Mouse (Mus musculus) midbrain, embryonic 11.5 days (tissue): ENCODE measurements around the gene Cmpk2. TPM values are rescaled to one million over a fixed set of nuclear protein-coding genes. Genes with fewer than 3 reads are reported as not detected.
A peak's percentile ranks its signal among the peaks of the same experiment; 100 is the strongest.
"Not testable (repeated sequence)": the region's sequence is repeated elsewhere in the genome, so short reads cannot be mapped to it uniquely, and the experiment has no call there.

Experiments used
- ATAC-seq: fragments of 200-750 bp; cut with Nextera tagmentation; 2 replicates; pipeline ENCODE4 v1.8.0; 2017; ENCODE audit warnings: moderate TSS enrichment, moderate library complexity; ENCODE audit not compliant: low FRiP score
- DNase-seq: peaks from one replicate; pipeline ENCODE4 v3.0.0; 2015; ENCODE audit warnings: low spot score; ENCODE audit errors: missing footprints
- H3K27ac ChIP-seq: fragments of 300-500 bp; sonication (generic); 2 replicates; pipeline ENCODE4 v1.5.1; 2014; ENCODE audit warnings: low read depth, low read length
- H3K27me3 ChIP-seq: fragments of 300-500 bp; sonication (generic); 2 replicates; pipeline ENCODE4 v1.6.1; 2014; ENCODE audit warnings: mild to moderate bottlenecking, low read length, moderate library complexity, mixed read lengths; ENCODE audit not compliant: control insufficient read depth, insufficient read depth
- H3K36me3 ChIP-seq: fragments of 300-500 bp; sonication (generic); 2 replicates; pipeline ENCODE4 v1.6.1; 2014; ENCODE audit warnings: mild to moderate bottlenecking, low read length, moderate library complexity, mixed read lengths; ENCODE audit not compliant: control insufficient read depth, insufficient read depth
- H3K4me1 ChIP-seq: fragments of 300-500 bp; sonication (generic); 2 replicates; pipeline ENCODE4 v1.6.1; 2014; ENCODE audit warnings: low read length; ENCODE audit not compliant: control insufficient read depth, insufficient read depth
- H3K4me2 ChIP-seq: fragments of 300-500 bp; sonication (generic); 2 replicates; pipeline ENCODE4 v1.6.1; 2014; ENCODE audit warnings: mild to moderate bottlenecking, moderate library complexity
- H3K4me3 ChIP-seq: fragments of 300-500 bp; sonication (generic); 2 replicates; pipeline ENCODE4 v1.5.1; 2014; ENCODE audit warnings: low read depth, low read length
- H3K9ac ChIP-seq: fragments of 300-500 bp; sonication (generic); 2 replicates; pipeline ENCODE4 v1.6.1; 2014; ENCODE audit warnings: low read length
- H3K9me3 ChIP-seq: fragments of 300-500 bp; sonication (generic); 2 replicates; pipeline ENCODE4 v1.6.1; 2016; ENCODE audit warnings: low read length; ENCODE audit not compliant: control insufficient read depth
- WGBS: fragments of 180-500 bp; shearing (Covaris S2); extraction: QIAGEN DNeasy Blood & Tissue Kit; methylation state at CpG from one replicate; pipeline ENCODE4 v1.1.7; 2014; 5-methylcytosine and 5-hydroxymethylcytosine counted together
- polyA plus RNA-seq: library from polyadenylated mRNA; unstranded; fragments of >200 nt; fragmentation: Nextera tagmentation; extraction: Ambion mirVana; gene quantifications from 2 replicates; pipeline ENCODE4 v1.2.1, GENCODE M21; 2014

Gene Cmpk2
- polyA plus RNA-seq = 7.6 and 7.8 TPM in 2 replicates

DNA sequence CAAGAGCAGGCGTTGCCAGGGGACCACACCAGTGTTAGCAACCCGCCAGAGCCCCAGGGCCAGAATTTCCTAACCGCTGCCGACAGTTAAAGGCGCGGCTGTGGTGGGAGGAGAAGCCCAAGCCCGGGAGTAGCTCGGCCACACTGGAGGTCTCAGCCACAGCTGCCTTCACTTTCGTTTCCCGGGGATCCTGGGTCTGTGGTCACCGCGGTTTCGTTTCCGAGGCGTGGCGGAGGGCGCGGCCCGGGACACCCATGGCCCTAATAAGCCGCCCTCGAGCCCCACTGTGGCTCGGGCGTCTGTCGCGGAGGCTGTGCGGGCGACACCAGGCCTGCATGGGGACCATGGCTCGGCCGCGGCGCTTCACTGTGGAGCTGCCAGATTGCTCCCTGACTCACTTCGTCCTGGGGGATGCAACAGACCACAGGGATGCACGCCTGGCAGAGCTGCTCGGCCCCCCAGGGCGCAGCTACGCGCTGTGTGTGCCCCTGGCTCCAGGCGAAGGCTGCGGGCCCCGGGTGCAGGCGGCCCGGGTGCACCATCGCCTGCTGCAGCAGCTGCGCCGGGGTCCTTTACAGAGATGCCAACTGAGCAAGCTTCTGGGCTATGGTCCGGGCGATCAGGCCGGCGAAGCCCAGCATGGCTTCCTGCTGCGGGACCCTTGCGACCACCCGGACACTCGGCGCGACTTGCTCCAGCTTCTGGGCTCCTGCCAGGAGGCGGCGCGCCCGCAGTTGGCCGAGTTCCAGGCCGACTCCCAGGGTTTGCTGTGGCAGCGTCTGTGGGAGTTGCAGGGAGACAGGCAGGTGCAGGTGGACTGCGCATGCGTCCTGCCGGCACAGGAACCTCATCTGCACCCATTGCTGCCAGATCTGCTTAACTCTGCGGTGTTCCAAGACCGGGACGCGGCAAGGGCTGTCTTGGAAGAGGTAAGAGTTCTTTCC lies at the start of gene Cmpk2:
TSS of gene Cmpk2 (plus strand) at position 107 of the 944 bp plus-strand sequence.
- 0% methylated on average over 68 of the region's 69 CpGs for WGBS
- ATAC-seq = peak; percentile 86
- peak; percentile 96 for DNase-seq
- Histone ChIP-seq H3K36me3 (no peaks in the 10 kb centered on the region), H3K9ac (peak within 1 kb of the TSS; percentile 91), H3K27ac (peak within 1 kb of the TSS; percentile 67), H3K9me3 (no peaks in the 10 kb centered on the region), H3K27me3 (no peaks in the 10 kb centered on the region), H3K4me3 (peak within 1 kb of the TSS; percentile 62), H3K4me2 (peak within 1 kb of the TSS; percentile 96), H3K4me1 (no peaks in the 10 kb centered on the region)

DNA sequence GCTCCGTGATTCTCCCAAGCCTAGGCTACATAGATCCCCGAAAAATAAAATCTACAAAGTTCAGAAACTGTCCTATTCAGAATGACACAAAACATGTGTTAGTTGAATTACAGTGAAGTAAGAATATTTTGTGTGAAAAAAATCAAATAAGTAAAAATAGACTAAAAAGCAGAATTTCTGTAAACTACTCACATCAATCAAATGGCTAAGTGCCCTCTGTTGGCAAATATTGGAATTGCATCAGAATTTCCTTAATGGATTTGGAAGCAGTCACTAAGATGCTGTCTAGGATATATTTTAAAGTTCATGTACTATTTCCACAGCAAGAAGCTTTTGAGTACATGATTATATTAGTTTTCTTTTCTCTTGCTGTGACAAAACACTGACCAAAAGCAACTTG lies 44.2 kb upstream of the Cmpk2 start:
- H3K36me3 ChIP-seq = no peaks in the 10 kb centered on the region
- DNase-seq = peak; percentile 97
- no peaks in the 10 kb centered on the region for H3K27me3 ChIP-seq
- ATAC-seq = no peak
- H3K9ac ChIP-seq = no peak overlapping the region
- H3K27ac ChIP-seq = no peak overlapping the region
- no peaks in the 10 kb centered on the region for H3K9me3 ChIP-seq
- no peak overlapping the region for H3K4me2 ChIP-seq
- WGBS = 93% methylated on average over 2 of the region's 2 CpGs
- no peak overlapping the region for H3K4me3 ChIP-seq
- no peaks in the 10 kb centered on the region for H3K4me1 ChIP-seq

DNA sequence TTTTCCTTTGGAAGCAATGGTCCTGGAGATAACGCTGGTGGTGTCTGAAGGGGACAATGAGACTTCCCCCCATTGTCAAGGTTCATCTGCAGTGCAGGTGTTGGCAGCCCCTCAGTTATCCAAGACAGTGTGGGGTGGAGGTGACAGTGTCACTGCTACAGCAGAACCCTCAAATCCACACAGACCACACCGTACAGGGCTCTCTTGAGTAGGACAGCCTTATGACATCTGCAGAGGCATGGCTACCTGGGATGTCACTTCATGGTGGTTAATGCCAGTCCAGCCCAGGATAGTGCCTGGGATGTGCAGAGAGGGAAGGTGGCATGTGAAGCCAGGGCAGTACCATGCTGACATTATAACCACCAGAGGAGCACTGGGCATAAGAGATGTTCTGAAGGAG lies 40.2 kb upstream of the Cmpk2 start:
- H3K27me3 ChIP-seq, H3K36me3 ChIP-seq, H3K27ac ChIP-seq, H3K4me2 ChIP-seq, H3K4me3 ChIP-seq, H3K9me3 ChIP-seq, DNase-seq, H3K9ac ChIP-seq, ATAC-seq, H3K4me1 ChIP-seq: not testable (repeated sequence)
- WGBS = 96% methylated on average over 2 of the region's 2 CpGs

DNA sequence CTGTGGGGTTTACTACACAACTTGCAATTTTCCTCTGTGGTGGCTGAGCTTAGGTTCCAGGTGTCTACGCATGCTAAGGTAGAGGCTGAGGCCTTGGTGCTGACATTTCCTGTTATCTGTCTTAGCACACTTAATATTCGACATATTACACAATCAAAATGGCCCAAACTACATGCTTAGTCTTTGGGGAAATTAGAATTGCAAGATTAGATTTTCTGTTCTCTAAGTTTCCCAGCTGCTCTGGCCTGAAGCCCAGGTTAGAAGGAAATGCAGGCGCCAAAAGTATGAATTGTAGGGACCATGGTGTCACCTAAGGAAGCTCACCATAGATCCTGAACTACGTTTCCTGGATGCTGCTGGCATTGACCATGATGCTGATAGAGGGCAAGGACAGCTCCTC lies 32.7 kb upstream of the Cmpk2 start:
- ATAC-seq (no peak), DNase-seq (no peak)
- Histone ChIP-seq H3K4me1 (no peaks in the 10 kb centered on the region), H3K27me3 (no peaks in the 10 kb centered on the region), H3K36me3 (no peaks in the 10 kb centered on the region), H3K9ac (no peak overlapping the region), H3K4me2 (no peak overlapping the region), H3K9me3 (no peaks in the 10 kb centered on the region), H3K4me3 (no peak overlapping the region), H3K27ac (no peak overlapping the region)
- WGBS = 91% methylated on average over 4 of the region's 4 CpGs

DNA sequence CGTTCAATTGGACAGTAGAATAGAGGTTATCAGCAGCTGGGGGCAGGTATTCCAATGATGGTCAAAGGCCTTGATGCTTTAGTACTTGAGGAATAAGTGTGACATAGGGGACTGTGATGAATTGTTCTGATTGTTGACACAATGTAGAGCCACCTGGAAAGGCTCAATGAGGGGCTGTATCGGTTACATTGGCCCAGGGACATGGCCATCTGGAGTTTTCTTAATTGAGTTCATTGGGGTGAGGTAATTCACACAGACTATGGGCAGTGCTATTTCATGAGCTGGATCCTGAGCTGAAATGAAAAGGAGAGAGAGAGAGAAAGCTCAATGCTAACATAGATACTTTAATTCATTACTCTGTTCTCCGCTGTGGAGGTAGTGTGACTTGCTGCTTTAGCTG lies 31.1 kb upstream of the Cmpk2 start:
- WGBS = 84% methylated on average over 3 of the region's 3 CpGs
- ATAC-seq = no peak
- Histone ChIP-seq H3K4me1 (no peaks in the 10 kb centered on the region), H3K36me3 (no peaks in the 10 kb centered on the region), H3K27me3 (no peaks in the 10 kb centered on the region), H3K27ac (no peak overlapping the region), H3K4me3 (no peak overlapping the region), H3K9me3 (no peaks in the 10 kb centered on the region), H3K4me2 (no peak overlapping the region), H3K9ac (no peak overlapping the region)
- DNase-seq = no peak

DNA sequence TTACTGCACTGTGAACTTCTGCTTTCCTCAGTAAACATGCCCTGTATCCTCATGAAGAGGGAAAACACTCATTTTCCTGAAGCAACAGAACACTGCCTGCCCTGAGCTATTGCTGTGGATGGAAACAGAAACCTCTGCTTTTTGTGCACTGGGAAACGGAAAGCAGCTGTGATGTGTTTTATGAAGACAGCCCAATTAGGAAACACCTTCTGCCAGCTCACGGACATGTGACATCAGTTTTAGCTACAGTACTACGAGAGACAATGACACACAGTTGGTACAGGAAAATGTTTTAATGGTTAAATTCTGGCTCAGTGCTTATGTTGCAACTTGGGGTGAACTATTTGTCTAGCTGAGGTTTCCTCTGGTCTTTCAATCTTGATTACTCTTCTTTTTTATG lies 29.6 kb upstream of the Cmpk2 start:
- H3K9me3 ChIP-seq = no peaks in the 10 kb centered on the region
- no peak overlapping the region for H3K4me3 ChIP-seq
- H3K4me1 ChIP-seq = no peaks in the 10 kb centered on the region
- H3K9ac ChIP-seq = no peak overlapping the region
- H3K27me3 ChIP-seq = no peaks in the 10 kb centered on the region
- DNase-seq (no peak), ATAC-seq (no peak)
- H3K27ac ChIP-seq = no peak overlapping the region
- H3K4me2 ChIP-seq = no peak overlapping the region
- H3K36me3 ChIP-seq = no peaks in the 10 kb centered on the region
- WGBS = 80% methylated on average over 3 of the region's 3 CpGs

DNA sequence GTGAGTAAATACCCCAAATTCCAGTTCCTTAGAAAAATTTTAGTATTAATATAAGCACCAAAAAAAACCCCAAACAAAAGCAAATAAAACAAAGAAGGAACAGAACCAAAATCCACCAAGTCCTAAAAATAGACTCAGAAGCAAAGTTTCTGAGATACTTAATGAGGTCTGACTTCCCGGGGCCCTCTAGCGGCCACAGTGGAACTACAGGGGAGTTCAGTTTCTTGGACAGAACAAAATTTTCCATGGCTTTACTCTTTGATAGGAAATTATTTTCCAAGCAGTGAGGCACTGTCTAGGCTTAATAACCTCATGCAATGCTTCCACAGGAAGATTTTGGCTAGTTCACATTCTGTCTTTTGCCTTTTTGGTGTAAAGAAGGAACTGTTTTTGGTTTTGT lies 24.9 kb upstream of the Cmpk2 start:
- H3K9me3 ChIP-seq = no peaks in the 10 kb centered on the region
- H3K4me2 ChIP-seq = no peak overlapping the region
- no peaks in the 10 kb centered on the region for H3K36me3 ChIP-seq
- H3K4me3 ChIP-seq = no peak overlapping the region
- 1% methylated on average over 2 of the region's 2 CpGs for WGBS
- ATAC-seq (no peak), DNase-seq (peak; percentile 96)
- H3K9ac ChIP-seq = no peak overlapping the region
- H3K27ac ChIP-seq = no peak overlapping the region
- no peaks in the 10 kb centered on the region for H3K27me3 ChIP-seq
- no peaks in the 10 kb centered on the region for H3K4me1 ChIP-seq

DNA sequence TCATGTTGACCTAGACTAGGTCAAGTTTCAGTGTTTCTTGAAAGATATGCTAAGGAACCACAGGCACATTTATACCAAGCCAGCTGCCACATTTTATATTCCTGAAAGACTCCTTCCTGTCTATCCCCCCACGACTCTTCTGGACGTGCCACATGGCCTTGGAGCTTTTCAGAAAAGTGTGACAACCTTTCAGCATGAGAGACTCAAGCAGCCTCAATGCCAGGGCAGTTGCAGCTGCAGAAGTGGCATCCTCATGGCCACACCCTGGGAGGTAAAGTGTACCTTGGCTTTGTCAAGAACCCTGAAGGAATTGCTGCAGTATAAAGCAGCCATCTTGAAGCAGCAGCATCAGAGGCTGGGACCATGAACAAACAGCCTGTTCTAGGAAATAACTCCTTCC lies 24.5 kb upstream of the Cmpk2 start:
- Histone ChIP-seq H3K4me1 (no peaks in the 10 kb centered on the region), H3K4me2 (no peak overlapping the region), H3K4me3 (no peak overlapping the region), H3K9ac (no peak overlapping the region), H3K27ac (no peak overlapping the region), H3K27me3 (no peaks in the 10 kb centered on the region), H3K36me3 (no peaks in the 10 kb centered on the region), H3K9me3 (no peaks in the 10 kb centered on the region)
- DNase-seq = no peak
- WGBS = 95% methylated on average over 2 of the region's 2 CpGs
- no peak for ATAC-seq

DNA sequence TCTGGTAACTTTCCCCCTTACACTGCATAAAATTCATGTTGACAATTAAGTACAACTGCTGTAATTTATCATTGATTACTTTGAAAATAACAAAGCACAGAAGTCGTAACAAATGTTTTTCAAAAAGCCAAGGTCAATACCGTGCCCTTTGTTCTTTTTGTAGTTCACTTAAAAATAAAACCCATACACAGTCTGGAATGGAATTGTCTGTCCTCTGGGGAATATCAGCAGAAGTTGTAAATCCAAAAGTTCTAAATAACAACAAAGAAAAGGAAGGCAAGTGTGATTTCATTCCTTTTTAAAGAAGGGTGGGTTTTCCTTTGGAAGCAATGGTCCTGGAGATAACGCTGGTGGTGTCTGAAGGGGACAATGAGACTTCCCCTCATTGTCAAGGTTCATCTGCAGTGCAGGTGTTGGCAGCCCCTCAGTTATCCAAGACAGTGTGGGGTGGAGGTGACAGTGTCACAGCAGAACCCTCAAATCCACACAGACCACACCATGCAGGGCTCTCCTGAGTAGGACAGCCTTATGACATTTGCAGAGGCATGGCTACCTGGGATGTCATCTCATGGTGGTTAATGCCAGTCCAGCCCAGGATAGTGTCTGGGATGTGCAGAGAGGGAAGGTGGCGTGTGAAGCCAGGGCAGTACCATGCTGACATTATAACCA lies 22.5 kb upstream of the Cmpk2 start:
- no peak for ATAC-seq
- Histone ChIP-seq H3K4me2 (no peak overlapping the region), H3K4me3 (no peak overlapping the region), H3K4me1 (no peaks in the 10 kb centered on the region), H3K27me3 (no peaks in the 10 kb centered on the region), H3K36me3 (no peaks in the 10 kb centered on the region), H3K9me3 (no peaks in the 10 kb centered on the region), H3K9ac (no peak overlapping the region), H3K27ac (no peak overlapping the region)
- no peak for DNase-seq
- WGBS = 88% methylated on average over 4 of the region's 4 CpGs
